Mouse (Mus musculus) erythroblast, embryonic 14.5 days (primary cell): ENCODE measurements around the gene Tsen2.

Experiments
- GATA1 ChIP-seq: IDR thresholded peaks from 2 replicates; pipeline ENCODE4 v1.6.1; 2012; ENCODE audit warnings: low read length, inconsistent platforms, mixed read lengths
- TAL1 ChIP-seq: IDR thresholded peaks from 3 replicates; pipeline ENCODE4 v1.6.1; 2012; ENCODE audit warnings: low read length, inconsistent platforms, mixed read lengths

DNA sequence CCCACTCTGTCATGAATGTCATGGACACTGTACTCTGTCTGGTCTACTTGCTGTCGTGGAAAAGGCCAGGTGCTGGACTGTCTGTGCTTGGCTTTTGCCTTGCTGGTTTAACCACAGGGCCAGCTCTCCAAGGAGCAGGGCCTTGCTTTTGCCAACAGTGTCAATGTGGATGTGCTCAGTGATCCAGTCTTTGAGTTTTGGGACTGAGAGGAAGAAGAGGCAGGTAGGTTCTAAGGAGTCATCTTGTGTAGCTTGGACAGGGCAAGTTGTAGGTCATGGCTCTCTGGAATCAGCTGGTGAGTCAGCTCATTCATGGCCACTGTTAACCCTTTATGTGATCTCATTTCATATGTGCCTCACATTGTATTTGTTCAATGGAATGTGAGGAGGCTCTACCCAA is 62.0 kb downstream of the Tsen2 start:
- no peak for TF ChIP-seq GATA1
- no peak for TF ChIP-seq TAL1
